Mouse (Mus musculus) liver, adult 2 months (tissue): Measurements from ENCODE around the gene Rnase10.
"Not testable (repeated sequence)": the region's sequence is repeated elsewhere in the genome, so short reads cannot be mapped to it uniquely, and the experiment has no call there.

ENCODE experiments used
- CTCF ChIP-seq: fragments of 200-500 bp; IDR thresholded peaks from 2 replicates; pipeline ENCODE4 v1.5.1; 2011; ENCODE audit warnings: low read depth, low read length, control low read depth
- POLR2A ChIP-seq: fragments of 200-500 bp; IDR thresholded peaks from 2 replicates; pipeline ENCODE4 v1.6.1; 2011; ENCODE audit warnings: low read length, control low read depth; ENCODE audit not compliant: insufficient read depth; ENCODE audit errors: extremely low read depth

DNA sequence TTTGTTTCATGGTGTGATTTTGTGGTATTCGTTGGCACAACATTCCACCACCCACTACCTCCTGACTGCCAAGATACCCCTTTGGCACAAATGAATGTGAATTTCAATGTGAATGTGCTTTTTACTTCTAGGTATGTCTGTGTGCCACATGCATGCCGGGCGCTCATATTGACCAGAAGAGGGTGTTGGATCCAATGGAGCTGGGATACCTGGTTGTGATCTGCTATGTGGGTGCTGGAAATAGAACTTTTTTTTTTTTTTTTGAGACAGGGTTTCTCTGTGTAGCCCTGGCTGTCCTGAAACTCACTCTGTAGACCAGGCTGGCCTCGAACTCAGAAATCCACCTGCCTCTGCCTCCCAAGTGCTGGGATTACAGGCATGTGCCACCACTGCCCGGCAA is 34.5 kb upstream of the Rnase10 start:
- not testable (repeated sequence) for TF ChIP-seq CTCF, POLR2A
